Mouse (Mus musculus) cortical plate, adult 2 months (tissue): ENCODE data around the gene Ifng.

Experiments used
- CTCF ChIP-seq: fragments of 200-500 bp; IDR thresholded peaks from 2 replicates; pipeline ENCODE4 v1.5.1; 2011; ENCODE audit warnings: mild to moderate bottlenecking, control low read depth, low read length; ENCODE audit not compliant: insufficient read depth; ENCODE audit errors: extremely low read depth
- POLR2A ChIP-seq: fragments of 200-500 bp; IDR thresholded peaks from 2 replicates; pipeline ENCODE4 v1.6.1; 2011; ENCODE audit warnings: mild to moderate bottlenecking, low read length, control low read depth; ENCODE audit not compliant: insufficient read depth; ENCODE audit errors: extremely low read depth

GRCm38 (mm10) chr10:118440742-118441240 lies at the start of gene Ifng:
- no peak for TF ChIP-seq CTCF
- no peak for TF ChIP-seq POLR2A
